Mouse (Mus musculus) cortical plate, adult 2 months (tissue): ENCODE results near the gene Zfp326.

Experiments used
- CTCF ChIP-seq: fragments of 200-500 bp; IDR thresholded peaks from 2 replicates; pipeline ENCODE4 v1.5.1; 2011; ENCODE audit warnings: mild to moderate bottlenecking, control low read depth, low read length; ENCODE audit not compliant: insufficient read depth; ENCODE audit errors: extremely low read depth
- POLR2A ChIP-seq: fragments of 200-500 bp; IDR thresholded peaks from 2 replicates; pipeline ENCODE4 v1.6.1; 2011; ENCODE audit warnings: mild to moderate bottlenecking, low read length, control low read depth; ENCODE audit not compliant: insufficient read depth; ENCODE audit errors: extremely low read depth

- TF ChIP-seq CTCF (peak; percentile 42), POLR2A (no peak)
Measured at GRCm38 (mm10) chr5:105925568-105926255, 49.3 kb downstream of the Zfp326 start.
